8 mouse cellular contexts compared by ENCODE assay signal in genomic region chr2:31654854-31655559, GRCm38 (mm10). TPM values are rescaled to one million over a fixed set of nuclear protein-coding genes. Genes with fewer than 3 reads are reported as not detected.
DNase-seq lines count a peak whose midpoint lies in the region; ATAC-seq and TF ChIP-seq lines count a peak whose summit lies in the region.
"Had no signal": no experiment of that assay in that cellular context is flagged by ENCODE, and none has a peak within 500 bp of the region (broad histone marks: within the 10 kb centered on the region; RNA-seq: fewer than 3 reads in every experiment).

No protein-coding gene starts in this region.

- H3K4me1 ChIP-seq in CH12.LX (ENCODE audit: control insufficient read depth in 1 of 2, insufficient read depth in 2 of 2), result no peaks in the 10 kb centered on the region
- peaks cover 7% of the 10 kb centered on the region; the same call in 1 of the 2 replicates for H3K4me1 ChIP-seq in embryonic facial prominence, embryonic 11.5 days (ENCODE audit: control insufficient read depth, insufficient read depth, low read length)
- H3K4me1 ChIP-seq in lung, postnatal 0 days (ENCODE audit: insufficient read depth, low read depth, low read length), result no peaks in the 10 kb centered on the region

- TF ChIP-seq EP300 in CH12.LX (IDR thresholded peaks at IDR 0.05; ENCODE audit: low read length), result no peak
- TF ChIP-seq EP300 in lung, postnatal 0 days (IDR thresholded peaks at IDR 0.05), result no peak

- in situ Hi-C loops in CH12.LX (cut with MboI; ENCODE audit: low pct_ligation_motif_present, low pct_unique_long_range_greater_than_20kb, low sequenced_read_pairs), result loop anchor here (5.0 kb wide), 1 partner anchor 173 kb away; no protein-coding TSS in a partner anchor

- no peaks in the 10 kb centered on the region for H3K79me2 ChIP-seq in CH12.LX (replicated peaks; ENCODE audit: control insufficient read depth, extremely low read depth, insufficient read depth, poor library complexity, severe bottlenecking)

- no peak for ATAC-seq in embryonic facial prominence, embryonic 11.5 days (replicated peaks; ENCODE audit: insufficient number of reproducible peaks, low FRiP score, low TSS enrichment, low read depth)
- ATAC-seq in lung, postnatal 0 days, result no peak

- no peaks in the 10 kb centered on the region for H3K36me3 ChIP-seq in CH12.LX (replicated peaks in 1 of 2; ENCODE audit: control insufficient read depth in 1 of 2, insufficient read depth in 1 of 2, low read length in 1 of 2)
- no peaks in the 10 kb centered on the region for H3K36me3 ChIP-seq in embryonic facial prominence, embryonic 11.5 days (replicated peaks; ENCODE audit: control insufficient read depth, insufficient read depth, low read depth, low read length)
- H3K36me3 ChIP-seq in lung, postnatal 0 days (ENCODE audit: insufficient read depth, low read length), result no peaks in the 10 kb centered on the region

- H3K27me3 ChIP-seq in CH12.LX (replicated peaks), result peaks cover 41% of the 10 kb centered on the region
- peaks cover 51% of the 10 kb centered on the region for H3K27me3 ChIP-seq in embryonic facial prominence, embryonic 11.5 days (ENCODE audit: control insufficient read depth, insufficient read depth, low read length)
- H3K27me3 ChIP-seq in lung, postnatal 0 days (replicated peaks; ENCODE audit: insufficient read depth, low read length), result peaks cover 33% of the 10 kb centered on the region

- no peak for TF ChIP-seq POLR2A in CH12.LX (IDR thresholded peaks at IDR 0.05; ENCODE audit: low read depth, low read length)

- peak overlapping the region in 1 of 3 experiments; percentile 41 for H3K4me3 ChIP-seq in CH12.LX (replicated peaks in 1 of 3; ENCODE audit: low read depth in 2 of 3, low read length in 2 of 3, poor library complexity in 1 of 3)
- peak overlapping the region; percentile 55 for H3K4me3 ChIP-seq in embryonic facial prominence, embryonic 11.5 days (ENCODE audit: low read depth, low read length)
- H3K4me3 ChIP-seq in lung, postnatal 0 days (ENCODE audit: low read depth, low read length), result no peak overlapping the region

- DNase-seq in CH12.LX (ENCODE audit: extremely low read depth), result no peak
- DNase-seq in Muller cell, postnatal 12 days (ENCODE audit: inconsistent ontology term), result peak; percentile 47
- peak; percentile 41 for DNase-seq in embryonic facial prominence, embryonic 11.5 days (ENCODE audit: low spot score)
- DNase-seq in heart, postnatal 4 days, result peak; percentile 66
- DNase-seq in layer of hippocampus, postnatal 10 days (ENCODE audit: low spot score in 2 of 2), result peak; percentile 80 to 83
- DNase-seq in lung, postnatal 0 days (ENCODE audit: low spot score), result peak; percentile 50
- DNase-seq in right cerebral cortex, postnatal 36 days (ENCODE audit: low spot score in 2 of 2), result peak; percentile 32 to 41

- no peak overlapping the region for H3K27ac ChIP-seq in CH12.LX (ENCODE audit: insufficient read depth, low read depth)
- H3K27ac ChIP-seq in embryonic facial prominence, embryonic 11.5 days (replicated peaks; ENCODE audit: low read depth, low read length), result no peak overlapping the region
- no peak overlapping the region for H3K27ac ChIP-seq in lung, postnatal 0 days (ENCODE audit: low read length)

- H3K4me2 ChIP-seq in CH12.LX (ENCODE audit: insufficient read depth, low read depth, poor library complexity, severe bottlenecking), result peak overlapping the region; percentile 32; the same call in 1 of the 2 replicates
- peak overlapping the region; percentile 96 for H3K4me2 ChIP-seq in embryonic facial prominence, embryonic 11.5 days (ENCODE audit: low read depth, low read length)
- no peak overlapping the region for H3K4me2 ChIP-seq in lung, postnatal 0 days (replicated peaks; ENCODE audit: low read depth, low read length)

- 5% methylated on average over 22 of the region's 22 CpGs for WGBS in embryonic facial prominence, embryonic 11.5 days
- 4% methylated on average over 22 of the region's 22 CpGs for WGBS in lung, postnatal 0 days

- H3K9ac ChIP-seq in CH12.LX (ENCODE audit: insufficient read depth, low read depth), result no peak overlapping the region
- H3K9ac ChIP-seq in embryonic facial prominence, embryonic 11.5 days (replicated peaks; ENCODE audit: low read length), result no peak overlapping the region
- no peak overlapping the region for H3K9ac ChIP-seq in lung, postnatal 0 days (replicated peaks; ENCODE audit: low read depth)

- dilution Hi-C loops in CH12.LX (cut with MboI; ENCODE audit: extremely low pct_ligation_motif_present, extremely low pct_unique_long_range_greater_than_20kb, low sequenced_read_pairs), result no loop called here

- TF ChIP-seq CTCF in CH12.LX (conservative IDR thresholded peaks at IDR 0.05 in 1 of 2, IDR thresholded peaks at IDR 0.05 in 1 of 2; ENCODE audit: low read depth in 2 of 2, low read length in 2 of 2), result peak in 1 of 2 experiments; percentile 64; a peak in 2 of 4 replicates
- TF ChIP-seq CTCF in lung, postnatal 0 days (IDR thresholded peaks at IDR 0.05), result peak; percentile 65

- peak; percentile 31 for TF ChIP-seq RAD21 in CH12.LX (IDR thresholded peaks at IDR 0.05; ENCODE audit: low read depth, low read length)

- H3K9me3 ChIP-seq in CH12.LX (replicated peaks; ENCODE audit: low read length), result peaks cover 23% of the 10 kb centered on the region
- no peaks in the 10 kb centered on the region for H3K9me3 ChIP-seq in embryonic facial prominence, embryonic 11.5 days (replicated peaks; ENCODE audit: control insufficient read depth, low read length)
- no peaks in the 10 kb centered on the region for H3K9me3 ChIP-seq in lung, postnatal 0 days (ENCODE audit: low read length)

TF ChIP-seq in CH12.LX, 34 proteins besides CTCF, POLR2A, EP300 and RAD21:
- TF ChIP-seq PAX5 (IDR thresholded peaks at IDR 0.05; ENCODE audit: low read length) (no peak), TBP (conservative IDR thresholded peaks at IDR 0.05; ENCODE audit: low read depth, low read length) (no peak), ZKSCAN1 (IDR thresholded peaks at IDR 0.05; ENCODE audit: borderline replicate concordance, low read depth, low read length) (no peak), SMC3 (IDR thresholded peaks at IDR 0.05; ENCODE audit: low read depth, low read length) (peak; percentile 64), UBTF (IDR thresholded peaks at IDR 0.05; ENCODE audit: low read depth, low read length) (no peak), ZNF384 (IDR thresholded peaks at IDR 0.05; ENCODE audit: low read depth, low read length) (no peak), KAT2A (IDR thresholded peaks at IDR 0.05; ENCODE audit: insufficient replicate concordance, low read length) (no peak)

RNA-seq across cellular contexts. Expression of gene Prdm12, which starts 15.2 kb away (rescaled TPM):
- total RNA-seq in CH12.LX (2012; rRNA removed) (not detected in 2 replicates), CH12.LX (2014; rRNA removed) (not detected in 2 replicates)
- not detected in 2 replicates for polyA plus RNA-seq in CH12.LX (2012; ENCODE audit: insufficient read length, low read depth)
- 4.5 and 6.2 TPM in 2 replicates for polyA plus RNA-seq in embryonic facial prominence, embryonic 11.5 days (2014; fragmentation: Nextera tagmentation; extraction: Ambion mirVana)
- not detected for total RNA-seq in heart, postnatal 4 days (2021)
- total RNA-seq in layer of hippocampus, postnatal 10 days (2021), result under 1 TPM in 1 of 2 experiments, not detected in 1; 0.31 TPM
- polyA plus RNA-seq in lung, postnatal 0 days (2015; fragmentation: Nextera tagmentation; extraction: Ambion mirVana), result not detected in 2 replicates
- polyA plus RNA-seq: gonadal fat pad, adult 2 months had no signal

RNA-seq across cellular contexts. Expression of gene Exosc2, which starts 15.5 kb away (rescaled TPM):
- total RNA-seq in CH12.LX (2012; rRNA removed) (104 and 139 TPM in 2 replicates), CH12.LX (2014; rRNA removed) (167 and 183 TPM in 2 replicates)
- polyA plus RNA-seq in CH12.LX (2012; ENCODE audit: insufficient read length, low read depth), result 110 and 134 TPM in 2 replicates
- 77.3 and 82.1 TPM in 2 replicates for polyA plus RNA-seq in embryonic facial prominence, embryonic 11.5 days (2014; fragmentation: Nextera tagmentation; extraction: Ambion mirVana)
- 10 to 100 TPM; 21.6 to 22.9 TPM for total RNA-seq in heart, postnatal 4 days (2021)
- total RNA-seq in layer of hippocampus, postnatal 10 days (2021), result 10 to 100 TPM; 18.9 to 23.4 TPM
- polyA plus RNA-seq in lung, postnatal 0 days (2015; fragmentation: Nextera tagmentation; extraction: Ambion mirVana), result 17.7 and 18.7 TPM in 2 replicates

RNA-seq across cellular contexts. Expression of gene Abl1, which starts 33.2 kb away (rescaled TPM):
- total RNA-seq in CH12.LX (2012; rRNA removed), result 14.6 and 15.2 TPM in 2 replicates
- 9.8 and 11.2 TPM in 2 replicates for total RNA-seq in CH12.LX (2014; rRNA removed)
- polyA plus RNA-seq in CH12.LX (2012; ENCODE audit: insufficient read length, low read depth), result 19.9 and 22.4 TPM in 2 replicates
- 39.5 and 41.2 TPM in 2 replicates for polyA plus RNA-seq in embryonic facial prominence, embryonic 11.5 days (2014; fragmentation: Nextera tagmentation; extraction: Ambion mirVana)
- total RNA-seq in heart, postnatal 4 days (2021), result 10 to 100 TPM; 80.1 to 90.6 TPM
- 10 to 100 TPM; 42.2 to 48.3 TPM for total RNA-seq in layer of hippocampus, postnatal 10 days (2021)
- 15.6 and 16.3 TPM in 2 replicates for polyA plus RNA-seq in lung, postnatal 0 days (2015; fragmentation: Nextera tagmentation; extraction: Ambion mirVana)

Comparison
In these comparisons a context has a peak if more than half of its experiments do, and no peak if none do; other contexts are left out.
1. RNA of gene Exosc2, which starts 15.5 kb away (total RNA-seq): 104 to 183 TPM in CH12.LX; 18.9 to 23.4 TPM in layer of hippocampus, postnatal 10 days and 21.6 to 22.9 TPM in heart, postnatal 4 days; every median in the first group is over 4 times any median in the second.